Comparison of ENCODE assay signal across 14 mouse cellular contexts in genomic region chr11:104622040-104622962, GRCm38 (mm10). TPM values are rescaled to one million over a fixed set of nuclear protein-coding genes. Genes with fewer than 3 reads are reported as not detected.
DNase-seq lines count a peak whose midpoint lies in the region; ATAC-seq and TF ChIP-seq lines count a peak whose summit lies in the region.
"Had no signal": no experiment of that assay in that cellular context is flagged by ENCODE, and none has a peak within 500 bp of the region (broad histone marks: within the 10 kb centered on the region; RNA-seq: fewer than 3 reads in every experiment).

No protein-coding gene starts in this region.

- no peak for TF ChIP-seq CTCF in lung, postnatal 0 days (IDR thresholded peaks at IDR 0.05)

- H3K9ac ChIP-seq in lung, postnatal 0 days (replicated peaks; ENCODE audit: low read depth), result no peak overlapping the region
- H3K9ac ChIP-seq: limb, embryonic 15.5 days; stomach, embryonic 15.5 days had no signal

- H3K4me3 ChIP-seq in lung, postnatal 0 days (ENCODE audit: low read depth, low read length), result no peak overlapping the region
- H3K4me3 ChIP-seq: limb, embryonic 15.5 days; stomach, embryonic 15.5 days had no signal

- H3K9me3 ChIP-seq in lung, postnatal 0 days (ENCODE audit: low read length), result no peaks in the 10 kb centered on the region
- H3K9me3 ChIP-seq: limb, embryonic 15.5 days; stomach, embryonic 15.5 days had no signal

- 37% methylated on average over 9 of the region's 12 CpGs for WGBS in lung, postnatal 0 days

- DNase-seq in gastrocnemius, postnatal 25 days, result peak; percentile 44
- DNase-seq in gastrocnemius, postnatal 4 days (ENCODE audit: low spot score in 2 of 2), result no peak
- peak; percentile 57 for DNase-seq in CD4-positive helper T cell, adult 2 months (ENCODE audit: low read depth, low spot score)
- DNase-seq in lung, postnatal 36 days, result no peak
- DNase-seq in B cell, adult 2 months, result no peak
- no peak for DNase-seq in lung, postnatal 0 days (ENCODE audit: low spot score)
- DNase-seq: cerebellum, adult 11 months; kidney, postnatal 10 days; right cerebral cortex, postnatal 4 days had no signal

- H3K4me2 ChIP-seq in lung, postnatal 0 days (replicated peaks; ENCODE audit: low read depth, low read length), result no peak overlapping the region
- H3K4me2 ChIP-seq: limb, embryonic 15.5 days; stomach, embryonic 15.5 days had no signal

- ATAC-seq in common myeloid progenitor, adult 5-6 weeks (replicated peaks; ENCODE audit: low read depth, poor library complexity, severe bottlenecking), result peak; percentile 23; the same call in 1 of the 2 replicates
- ATAC-seq in megakaryocyte, adult 5-6 weeks (ENCODE audit: poor library complexity, severe bottlenecking), result peak; percentile 70
- no peak for ATAC-seq in lung, postnatal 0 days

- H3K36me3 ChIP-seq in lung, postnatal 0 days (ENCODE audit: insufficient read depth, low read length), result no peaks in the 10 kb centered on the region
- H3K36me3 ChIP-seq: limb, embryonic 15.5 days; stomach, embryonic 15.5 days had no signal

- H3K4me1 ChIP-seq in lung, postnatal 0 days (ENCODE audit: insufficient read depth, low read depth, low read length), result peaks cover 6% of the 10 kb centered on the region; the same call in 1 of the 2 replicates

- no peaks in the 10 kb centered on the region for H3K27me3 ChIP-seq in lung, postnatal 0 days (replicated peaks; ENCODE audit: insufficient read depth, low read length)
- H3K27me3 ChIP-seq: limb, embryonic 15.5 days; stomach, embryonic 15.5 days had no signal

- no peak overlapping the region for H3K27ac ChIP-seq in lung, postnatal 0 days (ENCODE audit: low read length)
- H3K27ac ChIP-seq: limb, embryonic 15.5 days; macrophage; stomach, embryonic 15.5 days had no signal

- TF ChIP-seq EP300 in lung, postnatal 0 days (IDR thresholded peaks at IDR 0.05), result no peak

RNA-seq across cellular contexts. Expression of gene Itgb3, which starts 14.5 kb away (rescaled TPM):
- 1 to 10 TPM; 1.2 to 1.7 TPM for total RNA-seq in gastrocnemius, postnatal 25 days (2021)
- total RNA-seq in gastrocnemius, postnatal 4 days (2021), result 10 to 100 TPM; 16.0 to 16.2 TPM
- 12.3 and 15.8 TPM in 2 replicates for total RNA-seq in common myeloid progenitor, adult 5-6 weeks (2017)
- total RNA-seq in megakaryocyte, adult 5-6 weeks (2015), result 7.1 and 8.6 TPM in 2 replicates
- total RNA-seq in megakaryocyte, adult 5-6 weeks (2017), result 20.6 and 23.8 TPM in 2 replicates
- 6.9 and 7.1 TPM in 2 replicates for polyA plus RNA-seq in lung, postnatal 0 days (2015; fragmentation: Nextera tagmentation; extraction: Ambion mirVana)

Comparison
In these comparisons a context has a peak if more than half of its experiments do, and no peak if none do; other contexts are left out.
1. DNase-seq: peak in gastrocnemius, postnatal 25 days (single experiment) and CD4-positive helper T cell, adult 2 months (single experiment); none in gastrocnemius, postnatal 4 days (0 of 2), lung, postnatal 36 days (single experiment), B cell, adult 2 months (0 of 2) and lung, postnatal 0 days (single experiment).